Mouse (Mus musculus) heart, postnatal 0 days (tissue): ENCODE data around the gene Cavin4. TPM values are rescaled to one million over a fixed set of nuclear protein-coding genes. Genes with fewer than 3 reads are reported as not detected.

Experiments
- ATAC-seq: fragments of 200-750 bp; cut with Nextera tagmentation; 2 replicates; pipeline ENCODE4 v1.8.0; 2017; ENCODE audit warnings: low read depth, moderate number of reproducible peaks, moderate library complexity; ENCODE audit not compliant: insufficient read depth
- DNase-seq: peaks from one replicate; pipeline ENCODE4 v3.0.0-alpha.2; 2016; ENCODE audit warnings: low spot score
- H3K27ac ChIP-seq: fragments of 300-500 bp; sonication (generic); 2 replicates; pipeline ENCODE4 v1.5.1; 2014; ENCODE audit warnings: low read depth, mild to moderate bottlenecking
- H3K27me3 ChIP-seq: fragments of 300-500 bp; sonication (generic); 2 replicates; pipeline ENCODE4 v1.6.1; 2014; ENCODE audit warnings: low read length, mixed read lengths; ENCODE audit not compliant: control insufficient read depth, insufficient read depth
- H3K36me3 ChIP-seq: fragments of 300-500 bp; sonication (generic); replicated peaks from 2 replicates; pipeline ENCODE4 v1.6.1; 2014; ENCODE audit warnings: low read length, mixed read lengths; ENCODE audit not compliant: control insufficient read depth, insufficient read depth
- H3K4me1 ChIP-seq: fragments of 300-500 bp; sonication (generic); 2 replicates; pipeline ENCODE4 v1.6.1; 2014; ENCODE audit warnings: antibody characterized with exemption; ENCODE audit not compliant: control insufficient read depth, insufficient read depth
- H3K4me2 ChIP-seq: fragments of 300-500 bp; sonication (generic); 2 replicates; pipeline ENCODE4 v1.6.1; 2014; ENCODE audit warnings: low read depth, mild to moderate bottlenecking, low read length, moderate library complexity
- H3K4me3 ChIP-seq: fragments of 300-500 bp; sonication (generic); 2 replicates; pipeline ENCODE4 v1.5.1; 2014; ENCODE audit warnings: low read depth, low read length
- H3K9ac ChIP-seq: fragments of 300-500 bp; sonication (generic); replicated peaks from 2 replicates; pipeline ENCODE4 v1.6.1; 2014; ENCODE audit warnings: low read depth, low read length, mixed read lengths
- H3K9me3 ChIP-seq: fragments of 300-500 bp; sonication (generic); replicated peaks from 2 replicates; pipeline ENCODE4 v1.6.1; 2016; ENCODE audit warnings: low read length; ENCODE audit not compliant: control insufficient read depth
- CTCF ChIP-seq: IDR thresholded peaks from 2 replicates; pipeline ENCODE4 v1.5.1; 2016; ENCODE audit warnings: antibody characterized with exemption, control low read depth, low read depth
- EP300 ChIP-seq: IDR thresholded peaks from 2 replicates; pipeline ENCODE4 v1.6.1; 2016; ENCODE audit warnings: antibody characterized with exemption, low read depth
- WGBS: fragments of 180-500 bp; shearing (Covaris S2); extraction: QIAGEN DNeasy Blood & Tissue Kit; methylation state at CpG from one replicate; pipeline ENCODE4 v1.1.7; 2014; 5-methylcytosine and 5-hydroxymethylcytosine counted together
- polyA plus RNA-seq: library from polyadenylated mRNA; unstranded; fragments of >200 nt; fragmentation: Nextera tagmentation; extraction: Ambion mirVana; gene quantifications from 2 replicates; pipeline ENCODE4 v1.2.1, GENCODE M21; 2015
- total RNA-seq: library from RNA; depleted of rRNA; stranded (reverse); fragments of >200 nt; gene quantifications from 2 replicates; pipeline ENCODE4 v1.2.3, GENCODE M21; 2014; ENCODE audit warnings: low replicate concordance

The Cavin4 gene
- total and polyA plus RNA-seq, 2 experiments from 2014 or later, result 18.1 to 25.0 TPM

- Histone ChIP-seq H3K27ac (no peak overlapping the region), H3K36me3 (peaks cover 29% of the 10 kb centered on the region), H3K27me3 (no peaks in the 10 kb centered on the region), H3K4me2 (no peak overlapping the region), H3K9ac (no peak overlapping the region), H3K9me3 (no peaks in the 10 kb centered on the region), H3K4me3 (no peak overlapping the region), H3K4me1 (no peaks in the 10 kb centered on the region)
- TF ChIP-seq CTCF, result no peak
- TF ChIP-seq EP300, result no peak
- no peak for DNase-seq
- 92% methylated on average over 4 of the region's 4 CpGs for WGBS
- no peak for ATAC-seq
Measured at GRCm38 (mm10) chr4:48654118-48654517, 9.2 kb upstream of the Cavin4 start.

- no peak overlapping the region for H3K27ac ChIP-seq
- H3K4me2 ChIP-seq, result no peak overlapping the region
- WGBS, result 90% methylated on average over 8 of the region's 8 CpGs
- peaks cover 17% of the 10 kb centered on the region; the same call in 1 of the 2 replicates for H3K36me3 ChIP-seq
- TF ChIP-seq EP300, result no peak
- no peak for TF ChIP-seq CTCF
- 0 out of 2 replicates have a peak, but pooled peaks cover 4% of the 10 kb centered on the region for H3K4me1 ChIP-seq
- ATAC-seq (no peak), DNase-seq (no peak)
- H3K4me3 ChIP-seq, result no peak overlapping the region
- H3K27me3 ChIP-seq, result no peaks in the 10 kb centered on the region
- no peak overlapping the region for H3K9ac ChIP-seq
- H3K9me3 ChIP-seq, result no peaks in the 10 kb centered on the region
Measured at GRCm38 (mm10) chr4:48656530-48656929, 6.8 kb upstream of the Cavin4 start.

GRCm38 (mm10) chr4:48660144-48660543 is 3.2 kb upstream of the Cavin4 start:
- Histone ChIP-seq H3K4me2 (no peak overlapping the region), H3K9me3 (no peaks in the 10 kb centered on the region), H3K4me1 (0 out of 2 replicates have a peak, but pooled peaks cover 4% of the 10 kb centered on the region), H3K27me3 (no peaks in the 10 kb centered on the region), H3K9ac (no peak overlapping the region), H3K36me3 (peaks cover 12% of the 10 kb centered on the region; the same call in 1 of the 2 replicates), H3K27ac (no peak overlapping the region), H3K4me3 (no peak overlapping the region)
- TF ChIP-seq CTCF (no peak), EP300 (no peak)
- ATAC-seq (no peak), DNase-seq (no peak)
- 83% methylated on average over 4 of the region's 4 CpGs for WGBS

GRCm38 (mm10) chr4:48660619-48661575 is 2.4 kb upstream of the Cavin4 start:
- Histone ChIP-seq H3K9me3 (no peaks in the 10 kb centered on the region), H3K27ac (no peak overlapping the region), H3K4me1 (0 out of 2 replicates have a peak, but pooled peaks cover 4% of the 10 kb centered on the region), H3K4me2 (peak overlapping the region; percentile 1), H3K27me3 (no peaks in the 10 kb centered on the region), H3K9ac (no peak overlapping the region), H3K4me3 (no peak overlapping the region), H3K36me3 (peaks cover 12% of the 10 kb centered on the region; the same call in 1 of the 2 replicates)
- WGBS, result 80% methylated on average over 7 of the region's 7 CpGs
- ATAC-seq (no peak), DNase-seq (no peak)
- no peak for TF ChIP-seq CTCF
- no peak for TF ChIP-seq EP300

- Histone ChIP-seq H3K4me3 (peak overlapping the region; percentile 39), H3K27ac (peak overlapping the region; percentile 88), H3K9ac (peak overlapping the region; percentile 60), H3K9me3 (no peaks in the 10 kb centered on the region), H3K27me3 (no peaks in the 10 kb centered on the region), H3K36me3 (peaks cover 4% of the 10 kb centered on the region; the same call in 1 of the 2 replicates), H3K4me2 (peak overlapping the region; percentile 61), H3K4me1 (peaks cover 4% of the 10 kb centered on the region; the same call in 1 of the 2 replicates)
- DNase-seq (no peak), ATAC-seq (no peak)
- no peak for TF ChIP-seq EP300
- TF ChIP-seq CTCF, result no peak
- 68% methylated on average over 6 of the region's 6 CpGs for WGBS
Measured at GRCm38 (mm10) chr4:48664021-48664420, 707 bp downstream of the Cavin4 start.
